Mouse (Mus musculus): ENCODE results near the gene Gpr162. TPM values are rescaled to one million over a fixed set of nuclear protein-coding genes. Genes with fewer than 3 reads are reported as not detected.
A peak's percentile ranks its signal among the peaks of the same experiment; 100 is the strongest.

Gpr162 gene
- 198 and 225 TPM in 2 replicates for total RNA-seq (2014; rRNA removed)
- 38.3 and 39.3 TPM in 2 replicates for polyA plus RNA-seq (2015; fragmentation: Nextera tagmentation; extraction: Ambion mirVana)

DNA sequence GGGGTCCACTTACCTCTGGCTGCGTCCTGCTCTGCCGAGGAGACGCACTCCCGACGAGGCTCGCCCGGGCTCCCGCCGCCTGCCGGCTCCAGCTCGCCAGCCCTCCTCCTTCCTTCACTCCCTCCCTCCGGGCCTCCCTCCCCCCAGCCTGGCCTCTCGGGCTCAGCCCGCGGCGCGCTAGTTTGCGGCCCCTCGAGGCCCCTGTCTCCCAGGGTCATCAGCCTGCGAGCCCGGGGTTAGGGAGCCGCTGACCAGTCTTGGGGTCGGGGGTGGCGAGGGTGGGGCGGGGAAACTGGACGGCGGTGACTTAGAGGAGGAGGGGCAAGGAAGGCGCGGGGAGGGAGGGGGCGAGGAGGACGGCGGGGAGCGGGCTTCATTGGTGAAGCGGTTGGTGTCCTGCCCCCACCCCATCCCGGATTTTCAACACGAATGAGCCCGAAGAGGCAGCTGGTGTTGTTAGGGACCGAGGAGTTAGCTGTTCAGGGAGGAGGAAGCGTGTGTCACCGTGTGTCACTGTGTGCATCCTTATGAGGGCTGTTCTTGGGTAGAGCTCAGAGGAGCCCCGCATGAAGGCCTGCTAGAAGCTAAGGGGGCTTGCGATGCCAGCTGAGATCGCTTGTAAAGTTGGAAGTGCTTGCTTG lies at the start of gene Gpr162:
TSS of gene Gpr162 (minus strand) at position 326 of the 641 bp plus-strand sequence.
- Histone ChIP-seq H3K9ac (replicated peaks; ENCODE audit: low read length, poor library complexity, severe bottlenecking) (peak within 1 kb of the TSS; percentile 93), H3K4me3 (ENCODE audit: low read depth, low read length) (peak within 1 kb of the TSS; percentile 72), H3K4me2 (ENCODE audit: low read depth, low read length, poor library complexity, severe bottlenecking) (peak within 1 kb of the TSS; percentile 75), H3K27me3 (ENCODE audit: insufficient read depth, low read length) (no peaks in the 10 kb centered on the region), H3K27ac (ENCODE audit: low read depth, low read length) (peak within 1 kb of the TSS; percentile 97), H3K4me1 (ENCODE audit: insufficient read depth, low read length) (peaks cover 27% of the 10 kb centered on the region), H3K9me3 (ENCODE audit: low read length) (no peaks in the 10 kb centered on the region), H3K36me3 (ENCODE audit: insufficient read depth, low read length) (peaks cover 7% of the 10 kb centered on the region; the same call in 1 of the 2 replicates)
- DNase-seq (ENCODE audit: low spot score) = peak; percentile 81
- peak; percentile 64 for ATAC-seq (ENCODE audit: low FRiP score)
- WGBS = under 1% methylated on average over 31 of the region's 43 CpGs
- peak; percentile 30 for TF ChIP-seq CTCF (IDR thresholded peaks at IDR 0.05)

DNA sequence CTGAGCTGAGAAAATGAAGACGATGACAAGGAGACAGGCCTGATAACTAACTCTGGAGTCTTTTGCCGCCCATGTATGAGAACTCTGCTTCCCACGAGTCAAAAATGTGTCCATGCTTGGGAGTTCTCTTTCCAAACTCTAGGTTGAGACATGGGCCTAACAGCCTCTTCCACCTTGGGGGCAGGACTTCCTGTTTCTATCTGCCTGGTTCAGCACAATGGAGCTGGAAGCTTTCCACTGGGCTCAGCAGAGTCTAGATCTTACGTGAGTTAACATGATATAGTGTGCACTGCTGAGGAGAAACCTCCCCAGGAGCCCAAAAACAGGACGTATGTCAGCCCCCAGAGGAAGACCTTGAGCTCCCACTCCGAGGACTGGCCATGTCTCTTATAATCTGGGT lies 49.4 kb upstream of the Gpr162 start:
- peaks cover 11% of the 10 kb centered on the region; the same call in 1 of the 2 replicates for H3K4me1 ChIP-seq (ENCODE audit: insufficient read depth, low read length)
- H3K4me2 ChIP-seq (ENCODE audit: low read depth, low read length, poor library complexity, severe bottlenecking) = no peak overlapping the region
- no peaks in the 10 kb centered on the region for H3K27me3 ChIP-seq (ENCODE audit: insufficient read depth, low read length)
- no peak for TF ChIP-seq CTCF (IDR thresholded peaks at IDR 0.05)
- no peaks in the 10 kb centered on the region for H3K9me3 ChIP-seq (ENCODE audit: low read length)
- WGBS = 58% methylated on average over 6 of the region's 6 CpGs
- DNase-seq (ENCODE audit: low spot score) (no peak), ATAC-seq (ENCODE audit: low FRiP score) (no peak)
- H3K9ac ChIP-seq (replicated peaks; ENCODE audit: low read length, poor library complexity, severe bottlenecking) = no peak overlapping the region
- H3K27ac ChIP-seq (ENCODE audit: low read depth, low read length) = no peak overlapping the region
- H3K4me3 ChIP-seq (ENCODE audit: low read depth, low read length) = no peak overlapping the region
- H3K36me3 ChIP-seq (ENCODE audit: insufficient read depth, low read length) = peaks cover 22% of the 10 kb centered on the region

DNA sequence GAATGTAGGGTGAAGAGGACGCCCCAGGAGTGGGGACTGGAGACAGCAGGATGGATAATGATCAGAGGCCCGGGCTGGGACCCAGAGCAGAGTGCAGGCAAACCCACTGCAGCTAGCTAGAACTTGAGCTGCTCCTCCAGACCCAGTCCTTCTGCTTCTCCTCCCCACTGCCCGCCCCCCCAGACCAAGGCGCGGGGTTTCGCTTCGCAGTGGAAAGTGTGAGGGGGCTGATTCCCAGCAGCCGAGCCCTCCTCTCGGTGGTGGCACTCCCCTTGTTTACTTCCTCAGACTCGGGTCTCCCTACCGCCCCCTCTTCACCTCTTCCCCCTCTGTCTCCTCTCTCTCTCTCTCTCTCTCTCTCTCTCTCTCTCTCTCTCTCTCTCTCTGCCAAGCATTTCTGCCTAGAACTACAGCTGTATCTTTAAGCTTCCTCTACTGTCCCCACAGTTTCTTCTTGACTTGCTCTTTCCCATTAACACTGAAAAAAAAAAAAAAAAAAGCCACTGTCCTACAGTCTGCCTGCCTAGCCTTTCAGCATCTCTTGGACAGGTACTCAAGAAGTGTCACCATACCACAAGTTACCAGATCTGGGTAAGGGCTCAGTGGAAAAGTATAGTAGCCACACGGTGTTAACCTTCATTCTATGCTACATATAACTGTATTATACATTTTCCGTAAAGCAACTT lies 47.9 kb upstream of the Gpr162 start, which contains the start of gene Lag3:
TSS of gene Lag3 (minus strand) at position 173 of the 686 bp plus-strand sequence.
- Histone ChIP-seq H3K9me3 (ENCODE audit: low read length) (no peaks in the 10 kb centered on the region), H3K4me3 (ENCODE audit: low read depth, low read length) (no peak within 1 kb of the TSS), H3K4me1 (ENCODE audit: insufficient read depth, low read length) (peaks cover 11% of the 10 kb centered on the region; the same call in 1 of the 2 replicates), H3K4me2 (ENCODE audit: low read depth, low read length, poor library complexity, severe bottlenecking) (no peak within 1 kb of the TSS), H3K9ac (replicated peaks; ENCODE audit: low read length, poor library complexity, severe bottlenecking) (no peak within 1 kb of the TSS), H3K27ac (ENCODE audit: low read depth, low read length) (no peak within 1 kb of the TSS), H3K27me3 (ENCODE audit: insufficient read depth, low read length) (no peaks in the 10 kb centered on the region), H3K36me3 (ENCODE audit: insufficient read depth, low read length) (peaks cover 22% of the 10 kb centered on the region)
- TF ChIP-seq CTCF (IDR thresholded peaks at IDR 0.05) = no peak
- ATAC-seq (ENCODE audit: low FRiP score) (no peak), DNase-seq (ENCODE audit: low spot score) (no peak)
- 28% methylated on average over 12 of the region's 13 CpGs for WGBS

DNA sequence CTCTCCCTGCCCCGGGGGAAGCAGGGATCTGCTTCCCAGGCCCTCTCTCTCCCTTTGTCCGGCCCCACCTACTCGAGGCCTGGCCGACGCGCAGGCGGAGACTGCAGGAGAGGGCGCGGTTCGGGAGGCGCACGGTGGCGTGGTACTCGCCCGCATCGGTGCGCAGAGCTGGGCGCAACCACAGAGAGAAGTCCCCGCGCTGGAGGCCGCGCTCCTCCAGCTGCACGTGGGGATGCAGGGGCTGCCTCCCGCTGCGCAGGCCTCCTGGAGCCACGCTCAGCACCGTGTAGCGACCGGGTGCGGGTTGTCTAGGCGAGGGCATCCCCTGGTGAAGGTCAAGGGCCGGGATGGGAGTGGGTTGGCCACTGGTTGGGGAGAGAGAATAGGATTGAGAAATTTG lies 46.2 kb upstream of the Gpr162 start:
- Histone ChIP-seq H3K27me3 (ENCODE audit: insufficient read depth, low read length) (no peaks in the 10 kb centered on the region), H3K4me1 (ENCODE audit: insufficient read depth, low read length) (peaks cover 15% of the 10 kb centered on the region; the same call in 1 of the 2 replicates), H3K36me3 (ENCODE audit: insufficient read depth, low read length) (peaks cover 22% of the 10 kb centered on the region), H3K9ac (replicated peaks; ENCODE audit: low read length, poor library complexity, severe bottlenecking) (peak overlapping the region; percentile 50), H3K4me2 (ENCODE audit: low read depth, low read length, poor library complexity, severe bottlenecking) (peak overlapping the region; percentile 41), H3K4me3 (ENCODE audit: low read depth, low read length) (no peak overlapping the region), H3K9me3 (ENCODE audit: low read length) (no peaks in the 10 kb centered on the region), H3K27ac (ENCODE audit: low read depth, low read length) (no peak overlapping the region)
- no peak for TF ChIP-seq CTCF (IDR thresholded peaks at IDR 0.05)
- ATAC-seq (ENCODE audit: low FRiP score) (peak; percentile 15; the same call in 1 of the 2 replicates), DNase-seq (ENCODE audit: low spot score) (no peak)
- WGBS = 13% methylated on average over 32 of the region's 32 CpGs

DNA sequence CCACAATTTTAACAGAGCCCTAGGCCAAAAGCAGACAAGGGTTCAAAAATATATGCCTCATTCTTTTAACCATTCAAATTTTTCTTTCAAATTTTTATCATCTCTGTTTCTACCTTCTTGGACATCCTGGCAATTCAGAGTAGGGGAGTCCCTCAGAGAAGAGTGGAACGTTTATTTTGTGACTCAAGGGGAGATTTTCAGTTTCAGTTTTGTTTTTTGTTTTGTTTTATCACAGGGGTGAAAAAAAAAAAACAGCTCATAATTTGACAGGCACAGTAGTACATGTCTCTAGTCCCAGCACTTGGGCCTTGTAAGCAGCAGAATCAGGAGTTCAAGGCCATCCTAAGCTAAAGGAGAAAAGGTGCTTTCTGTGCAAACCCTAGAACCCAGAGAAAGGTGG lies 44.0 kb upstream of the Gpr162 start:
- H3K9ac ChIP-seq (replicated peaks; ENCODE audit: low read length, poor library complexity, severe bottlenecking) = no peak overlapping the region
- DNase-seq (ENCODE audit: low spot score) (no peak), ATAC-seq (ENCODE audit: low FRiP score) (no peak)
- H3K4me3 ChIP-seq (ENCODE audit: low read depth, low read length) = no peak overlapping the region
- no peaks in the 10 kb centered on the region for H3K9me3 ChIP-seq (ENCODE audit: low read length)
- 0 out of 2 replicates have a peak, but pooled peaks cover 8% of the 10 kb centered on the region for H3K4me1 ChIP-seq (ENCODE audit: insufficient read depth, low read length)
- peaks cover 3% of the 10 kb centered on the region; the same call in 1 of the 2 replicates for H3K36me3 ChIP-seq (ENCODE audit: insufficient read depth, low read length)
- no peak for TF ChIP-seq CTCF (IDR thresholded peaks at IDR 0.05)
- no peaks in the 10 kb centered on the region for H3K27me3 ChIP-seq (ENCODE audit: insufficient read depth, low read length)
- H3K4me2 ChIP-seq (ENCODE audit: low read depth, low read length, poor library complexity, severe bottlenecking) = no peak overlapping the region
- WGBS = 81% methylated on average over 1 of the region's 1 CpGs
- H3K27ac ChIP-seq (ENCODE audit: low read depth, low read length) = no peak overlapping the region
